Mouse (Mus musculus): ENCODE results near the gene Hic1. TPM values are rescaled to one million over a fixed set of nuclear protein-coding genes. Genes with fewer than 3 reads are reported as not detected.

Hic1 gene
- polyA plus RNA-seq, 1 experiment: 0.28 TPM

- Histone ChIP-seq H3K36me3 (ENCODE audit: control insufficient read depth, insufficient read depth, low read length, poor library complexity, severe bottlenecking) (no peaks in the 10 kb centered on the region), H3K4me1 (ENCODE audit: control insufficient read depth, insufficient read depth, low read length) (peaks cover 2% of the 10 kb centered on the region), H3K4me3 (ENCODE audit: low read depth, low read length) (peak overlapping the region; percentile 34), H3K9me3 (replicated peaks; ENCODE audit: control insufficient read depth, insufficient read depth, low read length, poor library complexity, severe bottlenecking) (no peaks in the 10 kb centered on the region), H3K9ac (ENCODE audit: low read depth, poor library complexity, severe bottlenecking) (peak overlapping the region; percentile 71), H3K27me3 (ENCODE audit: control insufficient read depth, insufficient read depth, low read length, poor library complexity, severe bottlenecking) (peaks cover 39% of the 10 kb centered on the region), H3K27ac (ENCODE audit: insufficient read depth, low read length) (no peak overlapping the region)
- TF ChIP-seq EP300 (IDR thresholded peaks at IDR 0.05; ENCODE audit: insufficient read depth, low read depth, low read length) (no peak), CTCF (IDR thresholded peaks at IDR 0.05; ENCODE audit: low read depth, low read length) (no peak), POLR2A (IDR thresholded peaks at IDR 0.05; ENCODE audit: insufficient read depth, low read length) (no peak)
These were observed 1.4 kb downstream of the Hic1 start for GRCm38 (mm10) chr11:75167643-75168589.

DNA sequence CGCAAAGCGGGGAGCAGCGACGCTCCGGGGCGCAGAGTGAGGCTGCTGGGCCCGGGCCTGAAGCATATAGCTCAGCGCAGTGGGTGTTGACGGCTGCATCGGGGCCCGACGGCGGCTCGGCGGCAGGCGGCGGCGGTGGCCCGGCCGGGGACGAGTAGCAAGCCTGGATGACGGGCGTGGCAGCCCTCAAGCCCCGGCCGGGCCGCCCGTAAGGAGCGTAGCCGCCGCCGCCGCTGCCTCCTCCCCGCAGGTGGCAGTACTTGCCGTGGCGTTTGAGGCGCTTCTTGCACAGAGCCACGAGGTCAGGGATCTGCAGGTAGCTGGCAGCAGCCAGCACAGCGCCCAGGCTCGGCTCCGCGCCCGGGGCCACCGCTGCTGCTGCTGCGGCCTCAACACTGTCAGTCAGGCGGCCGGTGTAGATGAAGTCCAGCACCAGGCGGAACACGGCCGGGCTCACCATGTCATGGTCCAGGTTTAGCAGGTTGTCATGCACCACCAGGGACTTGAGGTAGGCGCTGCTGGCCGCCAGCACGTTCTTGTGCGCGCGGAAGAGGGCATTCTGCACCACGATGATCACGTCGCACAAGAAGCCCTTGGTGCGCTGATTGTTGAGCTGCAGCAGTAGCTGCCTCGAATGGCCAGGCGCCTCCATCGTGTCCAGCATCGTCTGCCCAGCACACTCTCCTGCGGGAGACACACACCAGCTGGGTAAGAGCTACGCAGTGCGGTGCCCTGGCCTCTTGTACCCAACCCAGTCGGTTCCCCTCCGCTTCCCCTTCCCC lies 2.3 kb downstream of the Hic1 start:
- no peaks in the 10 kb centered on the region for H3K36me3 ChIP-seq (ENCODE audit: control insufficient read depth, insufficient read depth, low read length, poor library complexity, severe bottlenecking)
- H3K4me3 ChIP-seq (ENCODE audit: low read depth, low read length): peak overlapping the region; percentile 34
- no peak overlapping the region for H3K27ac ChIP-seq (ENCODE audit: insufficient read depth, low read length)
- H3K27me3 ChIP-seq (ENCODE audit: control insufficient read depth, insufficient read depth, low read length, poor library complexity, severe bottlenecking): peaks cover 34% of the 10 kb centered on the region
- TF ChIP-seq CTCF (IDR thresholded peaks at IDR 0.05; ENCODE audit: low read depth, low read length) (no peak), POLR2A (IDR thresholded peaks at IDR 0.05; ENCODE audit: insufficient read depth, low read length) (no peak), EP300 (IDR thresholded peaks at IDR 0.05; ENCODE audit: insufficient read depth, low read depth, low read length) (no peak)
- no peaks in the 10 kb centered on the region for H3K9me3 ChIP-seq (replicated peaks; ENCODE audit: control insufficient read depth, insufficient read depth, low read length, poor library complexity, severe bottlenecking)
- peaks cover 2% of the 10 kb centered on the region for H3K4me1 ChIP-seq (ENCODE audit: control insufficient read depth, insufficient read depth, low read length)
- H3K9ac ChIP-seq (ENCODE audit: low read depth, poor library complexity, severe bottlenecking): peak overlapping the region; percentile 38

DNA sequence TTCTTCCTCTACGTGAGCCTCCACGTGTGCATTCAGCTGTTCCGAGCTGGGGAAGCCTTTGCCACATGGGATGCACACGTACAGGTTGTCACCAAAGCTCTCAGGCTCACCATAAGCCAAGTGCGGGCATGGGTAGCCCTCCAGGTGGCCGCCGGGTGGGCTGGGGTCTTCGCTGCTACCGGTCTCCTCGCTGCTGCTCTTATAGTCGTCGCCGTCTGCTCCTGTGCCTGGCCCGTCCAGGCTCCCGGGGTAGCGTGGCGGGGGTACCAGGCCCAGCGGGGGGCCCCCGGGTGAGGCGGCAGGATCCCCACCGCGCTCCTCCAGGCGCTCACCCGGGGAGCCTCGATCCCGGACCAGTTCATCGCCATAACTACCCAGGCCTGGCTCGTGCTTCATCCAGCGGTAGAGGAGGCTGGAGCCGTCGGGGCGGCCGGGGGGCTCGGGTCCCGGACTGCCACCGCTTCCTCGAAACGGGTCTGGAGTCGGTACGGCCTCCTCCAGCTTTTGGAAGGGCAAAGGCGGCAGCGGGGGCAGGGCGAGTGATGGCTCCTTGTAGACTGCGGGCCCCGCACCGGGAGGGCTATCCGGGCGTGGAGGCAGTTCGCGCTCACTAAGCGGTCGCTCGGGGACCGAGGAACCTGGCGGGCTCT lies 3.0 kb downstream of the Hic1 start:
- peak overlapping the region; percentile 38 for H3K9ac ChIP-seq (ENCODE audit: low read depth, poor library complexity, severe bottlenecking)
- no peaks in the 10 kb centered on the region for H3K9me3 ChIP-seq (replicated peaks; ENCODE audit: control insufficient read depth, insufficient read depth, low read length, poor library complexity, severe bottlenecking)
- H3K27ac ChIP-seq (ENCODE audit: insufficient read depth, low read length): no peak overlapping the region
- peaks cover 2% of the 10 kb centered on the region for H3K4me1 ChIP-seq (ENCODE audit: control insufficient read depth, insufficient read depth, low read length)
- H3K36me3 ChIP-seq (ENCODE audit: control insufficient read depth, insufficient read depth, low read length, poor library complexity, severe bottlenecking): no peaks in the 10 kb centered on the region
- H3K4me3 ChIP-seq (ENCODE audit: low read depth, low read length): peak overlapping the region; percentile 35
- TF ChIP-seq EP300 (IDR thresholded peaks at IDR 0.05; ENCODE audit: insufficient read depth, low read depth, low read length) (no peak), CTCF (IDR thresholded peaks at IDR 0.05; ENCODE audit: low read depth, low read length) (no peak), POLR2A (IDR thresholded peaks at IDR 0.05; ENCODE audit: insufficient read depth, low read length) (no peak)
- peaks cover 32% of the 10 kb centered on the region for H3K27me3 ChIP-seq (ENCODE audit: control insufficient read depth, insufficient read depth, low read length, poor library complexity, severe bottlenecking)

- peak overlapping the region; percentile 35 for H3K4me3 ChIP-seq (ENCODE audit: low read depth, low read length)
- H3K27ac ChIP-seq (ENCODE audit: insufficient read depth, low read length): no peak overlapping the region
- H3K9me3 ChIP-seq (replicated peaks; ENCODE audit: control insufficient read depth, insufficient read depth, low read length, poor library complexity, severe bottlenecking): no peaks in the 10 kb centered on the region
- TF ChIP-seq POLR2A (IDR thresholded peaks at IDR 0.05; ENCODE audit: insufficient read depth, low read length) (no peak), EP300 (IDR thresholded peaks at IDR 0.05; ENCODE audit: insufficient read depth, low read depth, low read length) (no peak), CTCF (IDR thresholded peaks at IDR 0.05; ENCODE audit: low read depth, low read length) (peak; percentile 80)
- peaks cover 27% of the 10 kb centered on the region for H3K27me3 ChIP-seq (ENCODE audit: control insufficient read depth, insufficient read depth, low read length, poor library complexity, severe bottlenecking)
- H3K4me1 ChIP-seq (ENCODE audit: control insufficient read depth, insufficient read depth, low read length): no peaks in the 10 kb centered on the region
- no peaks in the 10 kb centered on the region for H3K36me3 ChIP-seq (ENCODE audit: control insufficient read depth, insufficient read depth, low read length, poor library complexity, severe bottlenecking)
- no peak overlapping the region; the same call in 1 of the 2 replicates for H3K9ac ChIP-seq (ENCODE audit: low read depth, poor library complexity, severe bottlenecking)
These were observed 3.7 kb downstream of the Hic1 start for GRCm38 (mm10) chr11:75165441-75166192.

GRCm38 (mm10) chr11:75164750-75165149 lies 4.6 kb downstream of the Hic1 start:
- Histone ChIP-seq H3K36me3 (ENCODE audit: control insufficient read depth, insufficient read depth, low read length, poor library complexity, severe bottlenecking) (no peaks in the 10 kb centered on the region), H3K4me1 (ENCODE audit: control insufficient read depth, insufficient read depth, low read length) (no peaks in the 10 kb centered on the region)
- TF ChIP-seq CTCF (IDR thresholded peaks at IDR 0.05; ENCODE audit: low read depth, low read length) (no peak), EP300 (IDR thresholded peaks at IDR 0.05; ENCODE audit: insufficient read depth, low read depth, low read length) (no peak), POLR2A (IDR thresholded peaks at IDR 0.05; ENCODE audit: insufficient read depth, low read length) (no peak)

More at GRCm38 (mm10) chr11:75164750-75165149, 4.6 kb downstream of the Hic1 start:
- H3K9ac ChIP-seq (ENCODE audit: low read depth, poor library complexity, severe bottlenecking): no peak overlapping the region
- no peaks in the 10 kb centered on the region for H3K9me3 ChIP-seq (replicated peaks; ENCODE audit: control insufficient read depth, insufficient read depth, low read length, poor library complexity, severe bottlenecking)
- H3K27me3 ChIP-seq (ENCODE audit: control insufficient read depth, insufficient read depth, low read length, poor library complexity, severe bottlenecking): peaks cover 27% of the 10 kb centered on the region
- H3K4me3 ChIP-seq (ENCODE audit: low read depth, low read length): peak overlapping the region; percentile 7; the same call in 1 of the 2 replicates
- no peak overlapping the region for H3K27ac ChIP-seq (ENCODE audit: insufficient read depth, low read length)
